Mouse (Mus musculus): Measurements from ENCODE around the gene Slc35g3. TPM values are rescaled to one million over a fixed set of nuclear protein-coding genes. Genes with fewer than 3 reads are reported as not detected.
A peak's percentile ranks its signal among the peaks of the same experiment; 100 is the strongest.

Gene Slc35g3
- not detected in 2 replicates for total RNA-seq (2015)
- total RNA-seq (2017), result not detected in 2 replicates

DNA sequence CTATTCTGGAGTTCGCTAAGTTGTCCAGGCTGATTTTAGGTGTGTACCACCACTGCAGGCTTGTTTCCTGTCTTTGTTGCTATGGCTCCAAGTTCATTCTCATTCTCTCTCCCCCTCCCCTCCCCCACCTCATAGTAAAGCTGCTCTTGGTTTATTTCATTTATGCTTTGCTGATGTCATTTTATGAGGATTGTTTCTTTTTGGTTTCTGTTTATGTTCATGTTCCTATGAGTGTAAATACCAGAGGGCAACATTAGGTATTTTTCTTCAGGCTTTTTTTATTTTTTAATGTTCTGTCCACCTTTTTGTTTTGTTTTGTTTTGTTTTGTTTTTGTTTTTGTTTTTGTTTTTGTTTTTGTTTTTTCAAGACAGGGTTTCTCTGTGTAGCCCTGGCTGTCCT, at the start of gene Slc35g3:
Gene Slc35g3, minus strand, starts transcription at position 101 of the 400 bp plus-strand sequence.
- no peak for ATAC-seq (replicated peaks; ENCODE audit: poor library complexity)

DNA sequence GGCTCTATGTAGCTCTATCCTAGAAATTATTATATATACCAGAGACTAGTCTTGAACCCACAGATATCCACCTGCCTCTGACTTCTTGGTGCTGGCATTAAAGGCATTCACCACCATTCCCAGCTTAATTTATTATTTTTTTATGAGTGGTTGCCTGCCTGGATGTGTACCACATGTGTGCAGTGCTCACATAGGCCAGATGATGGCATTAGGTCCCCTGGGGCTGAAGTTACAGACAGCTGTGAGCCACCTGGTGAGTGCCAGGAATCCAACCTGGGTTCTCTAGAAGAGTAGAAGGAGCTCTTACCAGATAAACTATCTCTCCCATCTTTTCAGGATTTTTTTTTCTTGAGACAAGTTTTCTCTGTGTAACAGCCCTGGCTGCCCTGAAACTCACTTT, 48.5 kb upstream of the Slc35g3 start:
- no peak for ATAC-seq (replicated peaks; ENCODE audit: poor library complexity)

DNA sequence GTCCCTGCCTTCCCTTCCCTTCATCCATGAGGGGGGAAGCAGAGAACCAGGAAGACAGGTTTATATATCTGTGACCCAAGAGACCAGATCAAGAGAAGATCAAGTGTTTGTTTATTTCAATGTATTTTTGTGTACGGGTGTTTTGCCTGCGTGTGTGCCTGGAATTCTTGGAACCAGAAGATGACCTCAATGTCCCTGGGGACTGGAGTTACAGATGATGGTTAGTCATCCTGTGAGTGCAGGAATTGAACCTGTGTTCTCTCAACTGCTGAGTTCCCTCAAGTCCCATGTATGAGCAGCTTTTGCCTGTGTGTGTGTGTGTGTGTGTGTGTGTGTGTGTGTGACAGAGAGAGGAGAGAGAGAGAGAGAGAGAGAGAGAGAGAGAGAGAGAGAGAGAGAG, 45.9 kb upstream of the Slc35g3 start:
- ATAC-seq (replicated peaks; ENCODE audit: poor library complexity), result no peak

DNA sequence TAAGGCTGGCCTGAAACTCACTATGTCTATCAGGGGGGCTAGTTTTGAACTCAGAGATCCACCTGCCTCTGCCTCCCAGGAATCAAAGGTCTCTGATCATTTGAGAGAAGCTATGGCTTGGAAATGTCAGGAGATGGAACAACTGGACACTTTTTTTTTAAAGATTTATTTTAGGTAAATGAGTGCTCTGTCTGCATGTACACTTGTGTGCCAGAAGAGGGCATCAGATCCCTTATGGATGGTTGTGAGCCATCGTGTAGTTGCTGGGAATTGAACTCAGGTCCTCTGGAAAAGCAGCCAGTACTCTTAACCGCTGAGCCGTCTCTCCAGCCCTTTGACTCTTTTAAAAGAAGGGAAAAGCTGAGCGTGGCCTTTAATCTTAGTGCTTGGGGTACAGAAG, 44.6 kb upstream of the Slc35g3 start:
- no peak for ATAC-seq (replicated peaks; ENCODE audit: poor library complexity)

DNA sequence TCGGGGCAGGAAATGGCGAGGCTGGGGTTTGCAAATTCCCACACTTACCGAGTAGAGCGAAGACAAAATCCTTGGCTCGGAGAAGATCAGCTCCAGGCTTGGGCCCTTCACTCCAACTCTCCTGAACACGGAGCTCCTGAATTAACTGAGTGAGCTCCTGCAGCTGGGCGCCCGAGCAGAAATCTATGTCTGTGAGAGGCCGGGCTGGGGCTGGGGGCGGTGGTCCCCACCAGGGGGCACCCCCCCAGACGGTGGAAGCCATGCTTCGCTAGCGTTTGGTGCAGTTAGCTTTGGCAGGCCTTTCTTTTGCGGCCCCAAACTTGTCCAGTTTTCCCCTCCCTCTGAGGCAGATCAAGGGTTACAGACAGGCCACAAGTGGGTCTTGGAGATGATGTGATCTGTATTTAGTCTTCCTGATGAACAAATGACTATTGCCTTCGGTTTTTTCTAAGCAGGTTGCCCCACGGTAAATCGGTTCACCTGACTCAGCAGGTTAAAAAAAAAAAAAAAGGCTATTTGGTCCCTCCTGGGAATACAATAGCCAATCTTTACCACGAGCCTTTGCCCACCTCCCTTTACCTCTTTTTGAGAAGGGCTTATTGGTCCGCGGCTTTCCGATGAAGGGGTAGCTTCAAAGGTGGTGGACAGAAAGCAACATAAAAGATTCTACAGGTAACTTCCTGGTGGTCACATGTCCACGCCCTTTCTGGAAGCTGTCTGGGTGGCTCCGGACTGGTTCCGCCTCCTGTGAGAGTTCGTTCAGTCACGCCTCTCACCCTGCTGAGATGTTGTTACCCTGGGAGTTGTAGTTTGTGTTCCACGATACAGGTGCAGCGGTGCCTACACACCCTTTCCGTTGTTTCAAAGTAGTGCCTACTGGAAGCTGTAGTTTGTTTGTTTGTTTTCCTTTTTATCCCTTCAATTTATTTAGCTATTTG, 43.5 kb upstream of the Slc35g3 start, which contains the start of gene Tmem102:
Gene Tmem102, minus strand, starts transcription at position 653 of the 938 bp plus-strand sequence.
- no peak for ATAC-seq (replicated peaks; ENCODE audit: poor library complexity)

DNA sequence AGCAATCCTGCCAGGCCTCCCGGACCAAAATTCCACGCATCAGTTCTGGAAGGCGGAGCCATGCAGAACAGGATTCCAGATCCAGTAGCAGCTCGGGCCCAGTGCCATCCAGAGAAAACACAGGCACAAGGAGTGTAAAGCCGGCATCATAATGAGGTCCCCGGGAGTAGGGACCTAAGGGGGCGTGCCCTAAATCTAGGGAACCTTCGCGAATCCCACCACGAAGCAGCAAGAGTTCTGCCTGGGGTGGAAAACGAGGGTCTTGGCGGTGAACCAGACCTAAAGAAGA, 42.8 kb upstream of the Slc35g3 start:
- no peak for ATAC-seq (replicated peaks; ENCODE audit: poor library complexity)

DNA sequence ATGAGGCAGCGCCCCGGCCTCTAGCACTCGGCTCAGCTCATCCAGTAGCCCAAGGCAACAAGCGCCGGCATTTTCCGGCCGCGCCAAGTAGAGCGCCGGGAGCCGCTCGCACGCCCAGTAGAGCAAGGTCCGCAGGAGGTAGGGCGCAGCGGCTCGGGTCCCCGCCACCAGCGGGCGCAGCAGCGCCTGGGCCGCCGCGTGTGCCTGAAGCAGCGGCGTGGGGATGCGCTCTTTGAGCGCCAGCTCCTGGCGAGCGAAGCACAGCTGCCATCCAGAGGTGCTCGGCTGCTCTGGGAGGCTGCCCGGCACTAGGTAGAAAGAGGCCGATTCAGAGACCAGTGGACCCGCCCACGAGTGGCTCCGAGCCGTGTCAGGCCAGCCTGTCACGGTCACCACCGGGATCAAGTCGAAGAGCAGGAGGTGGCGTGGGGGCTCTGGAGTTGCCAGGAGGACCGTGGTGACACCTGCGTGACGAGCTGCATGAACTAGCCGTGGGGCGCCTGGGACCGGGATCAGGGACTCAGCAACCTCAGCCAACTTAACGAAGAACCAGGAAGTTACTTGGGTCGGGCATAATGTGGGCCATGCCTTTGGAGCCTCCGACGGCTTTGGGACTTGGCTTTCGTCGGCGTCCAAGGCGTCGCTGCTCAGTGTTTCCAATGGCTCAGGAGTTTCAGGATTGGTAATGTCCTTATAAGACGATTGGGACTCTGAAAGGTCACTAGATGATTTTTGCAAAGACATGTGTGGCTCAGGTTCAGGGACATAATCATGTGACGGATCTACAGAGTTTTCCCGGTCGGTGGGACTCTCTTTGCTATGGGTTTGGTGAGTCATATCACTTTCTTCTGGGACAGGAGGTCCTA, 42.3 kb upstream of the Slc35g3 start:
- peak; percentile 79 for ATAC-seq (replicated peaks; ENCODE audit: poor library complexity)

DNA sequence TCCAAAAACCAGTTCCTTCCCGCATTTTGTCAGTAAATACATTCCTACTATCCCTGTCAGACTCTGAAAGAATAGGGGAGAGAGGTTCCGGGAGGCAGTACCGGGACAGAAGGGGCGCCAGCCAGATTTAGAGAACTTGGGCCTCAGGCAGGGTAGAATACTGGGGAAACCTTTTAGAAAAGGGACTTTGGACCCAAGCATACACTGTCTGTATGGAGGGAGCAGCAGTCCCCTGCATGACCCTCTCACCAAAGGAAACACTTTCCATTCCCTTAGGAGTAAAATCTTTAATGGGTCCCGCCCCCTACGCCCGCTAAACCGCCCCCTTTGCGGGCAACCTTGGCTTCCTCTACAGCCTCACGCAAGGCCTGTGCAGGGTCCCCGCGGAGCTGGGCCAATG, 41.6 kb upstream of the Slc35g3 start:
- no peak for ATAC-seq (replicated peaks; ENCODE audit: poor library complexity)

DNA sequence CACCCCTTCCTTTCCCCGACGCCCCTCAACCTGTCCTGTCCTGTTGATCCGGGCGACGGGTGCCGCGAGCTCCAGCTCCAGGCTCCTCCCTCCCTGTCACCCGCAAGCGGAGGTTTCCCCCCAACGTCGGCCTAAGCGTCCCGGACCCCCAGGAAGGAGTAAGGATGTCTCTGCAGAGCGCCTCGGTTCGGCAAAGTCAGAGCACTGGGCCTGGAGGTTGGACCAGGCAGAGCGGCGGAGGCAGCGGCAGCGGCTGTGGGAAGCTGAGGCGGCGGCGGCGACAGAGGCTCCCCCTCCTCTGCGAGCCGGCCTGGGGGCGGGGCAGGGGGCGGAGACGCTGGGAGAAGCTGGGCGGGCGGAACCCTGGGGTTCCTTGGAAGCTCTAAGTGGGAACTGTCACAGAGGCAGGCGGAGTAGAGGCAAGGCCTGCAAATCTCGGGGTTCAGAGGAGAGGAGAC, 40.9 kb upstream of the Slc35g3 start:
- ATAC-seq (replicated peaks; ENCODE audit: poor library complexity), result peak; percentile 56

DNA sequence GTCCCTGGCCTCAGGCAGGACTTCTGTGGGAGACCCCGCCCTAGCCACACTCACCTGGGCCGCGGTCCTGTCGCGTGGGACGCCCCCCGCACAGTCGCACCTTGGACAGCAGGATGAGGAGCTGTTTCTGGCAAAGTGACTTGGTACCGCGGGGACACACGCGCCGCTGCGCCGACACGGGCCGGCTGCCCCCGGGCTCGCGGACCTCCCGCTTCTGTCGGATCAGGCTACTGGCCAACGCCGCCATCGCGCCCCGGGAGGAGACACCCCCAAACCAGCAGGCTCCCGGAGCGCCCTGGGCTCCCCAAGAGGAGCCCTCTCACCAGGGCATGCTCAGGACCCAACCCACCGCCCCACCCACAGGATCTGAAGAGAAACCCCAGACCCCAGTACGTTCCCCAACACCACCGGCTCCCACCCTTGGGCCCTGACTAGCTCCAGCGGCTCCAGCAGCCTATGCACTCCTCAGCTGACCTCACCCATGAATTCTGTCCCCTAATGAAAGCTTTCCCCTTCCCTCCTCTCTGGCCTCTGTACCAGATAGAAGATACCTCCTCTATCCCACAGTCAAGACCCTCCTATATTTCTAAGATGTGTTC, 39.7 kb upstream of the Slc35g3 start, which contains the start of gene Fgf11:
Gene Fgf11, minus strand, starts transcription at position 479 of the 599 bp plus-strand sequence.
- no peak for ATAC-seq (replicated peaks; ENCODE audit: poor library complexity)

DNA sequence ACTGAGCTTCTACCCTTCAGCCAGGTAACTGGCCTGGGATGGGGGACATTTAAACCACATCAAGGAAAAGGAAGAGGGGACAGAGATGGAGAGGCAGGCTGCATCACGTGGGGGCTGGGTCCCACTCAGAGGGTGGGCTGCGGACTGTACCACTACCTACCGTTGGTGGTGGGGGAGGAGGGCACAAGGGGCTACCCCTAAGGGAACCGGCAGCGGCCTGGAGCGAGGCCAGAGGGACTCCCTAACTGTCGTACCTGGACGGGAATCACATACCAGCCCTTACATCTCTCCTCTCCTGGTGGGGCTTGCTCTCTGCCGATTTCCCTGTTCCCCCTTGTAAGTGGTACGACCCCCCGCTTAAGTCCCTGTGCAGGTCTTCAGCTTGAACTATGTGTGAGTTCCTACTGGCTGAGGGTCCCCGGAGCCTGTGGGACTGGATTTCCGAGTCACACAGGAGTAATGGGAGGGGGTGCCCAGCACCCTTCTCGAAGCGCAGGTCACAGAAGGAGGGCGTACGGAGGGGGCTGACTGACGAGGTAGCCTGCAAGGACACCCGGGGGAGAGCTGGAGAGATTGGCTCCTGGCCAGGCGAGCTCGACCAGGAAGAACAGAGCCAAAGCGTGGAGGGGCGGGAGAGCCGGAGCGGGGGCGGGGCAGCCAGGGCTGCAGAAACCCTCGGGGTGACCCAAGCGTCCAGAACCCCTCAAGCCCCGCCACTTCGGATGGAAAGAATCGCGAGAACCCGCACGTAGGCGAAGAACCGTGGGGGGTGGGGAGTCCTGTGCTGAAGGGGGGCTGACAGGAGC, 38.8 kb upstream of the Slc35g3 start:
- ATAC-seq (replicated peaks; ENCODE audit: poor library complexity), result no peak

DNA sequence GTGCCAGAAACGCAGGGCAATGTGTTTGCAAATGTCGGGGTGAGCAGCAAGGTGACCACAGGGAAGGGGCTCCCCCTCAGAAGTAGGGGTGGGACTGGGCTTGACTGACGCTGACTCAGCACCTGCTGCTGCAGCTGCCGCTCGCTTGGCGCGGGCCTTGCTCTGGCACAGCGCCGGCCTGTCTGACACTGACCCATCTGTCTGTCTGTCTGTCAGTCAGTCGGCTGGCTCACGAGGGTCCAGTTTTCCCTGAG, 38.3 kb upstream of the Slc35g3 start:
- ATAC-seq (replicated peaks; ENCODE audit: poor library complexity), result no peak

DNA sequence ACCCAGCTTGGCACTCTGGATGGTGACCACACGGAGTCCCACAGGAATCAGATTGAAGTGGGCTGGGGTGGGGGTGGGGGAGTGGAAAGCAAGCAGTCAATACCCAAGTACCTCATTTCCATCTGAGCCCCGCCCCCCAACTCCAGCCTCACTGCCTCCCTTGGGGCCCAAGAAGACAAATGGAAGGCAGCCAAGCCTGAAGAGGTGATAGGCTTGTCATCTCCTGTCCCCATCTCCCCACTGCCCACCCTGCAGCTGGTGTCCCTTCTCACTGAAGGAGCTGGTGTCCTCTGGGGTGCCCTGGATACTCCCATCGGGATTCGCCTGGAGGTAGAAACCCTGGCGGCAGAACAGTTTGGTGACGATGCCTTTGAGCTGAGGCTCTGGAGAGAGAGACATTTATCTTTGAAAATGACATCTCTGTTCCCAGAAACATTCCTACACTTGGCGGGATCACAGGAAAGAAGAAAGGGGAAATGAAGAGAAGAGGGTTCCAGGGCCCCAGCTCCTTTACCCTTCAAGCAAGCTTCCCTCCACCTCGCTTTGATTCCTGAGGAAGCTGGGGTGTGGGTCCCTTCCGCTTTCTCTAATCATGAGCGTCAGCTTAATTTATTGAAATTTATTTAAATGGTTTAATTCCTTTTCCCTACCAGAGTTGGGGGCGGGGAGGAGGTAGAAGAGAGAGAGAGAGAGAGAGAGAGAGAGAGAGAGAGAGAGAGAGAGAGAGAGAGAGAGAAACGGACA, 37.8 kb upstream of the Slc35g3 start:
- ATAC-seq (replicated peaks; ENCODE audit: poor library complexity), result no peak

DNA sequence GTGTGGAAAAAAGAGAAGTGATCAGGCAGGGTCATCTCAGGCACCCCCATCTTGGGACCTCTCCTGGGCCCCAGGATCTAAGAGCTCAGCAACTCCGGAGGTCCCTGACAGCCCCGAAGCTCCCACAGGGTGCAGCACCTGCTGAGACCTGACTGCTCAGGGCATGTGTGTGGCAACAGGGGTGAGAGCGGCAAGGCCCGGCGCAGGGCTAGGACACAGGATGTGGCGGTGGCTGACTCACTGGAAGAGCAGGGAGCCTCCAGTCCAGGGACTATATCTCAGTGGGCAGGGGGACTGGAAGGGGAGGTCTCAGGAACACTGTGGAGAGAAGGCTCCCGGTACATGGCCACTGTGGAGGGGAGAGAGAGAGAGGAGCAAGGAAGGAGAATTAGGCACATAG, 36.2 kb upstream of the Slc35g3 start:
- no peak for ATAC-seq (replicated peaks; ENCODE audit: poor library complexity)

DNA sequence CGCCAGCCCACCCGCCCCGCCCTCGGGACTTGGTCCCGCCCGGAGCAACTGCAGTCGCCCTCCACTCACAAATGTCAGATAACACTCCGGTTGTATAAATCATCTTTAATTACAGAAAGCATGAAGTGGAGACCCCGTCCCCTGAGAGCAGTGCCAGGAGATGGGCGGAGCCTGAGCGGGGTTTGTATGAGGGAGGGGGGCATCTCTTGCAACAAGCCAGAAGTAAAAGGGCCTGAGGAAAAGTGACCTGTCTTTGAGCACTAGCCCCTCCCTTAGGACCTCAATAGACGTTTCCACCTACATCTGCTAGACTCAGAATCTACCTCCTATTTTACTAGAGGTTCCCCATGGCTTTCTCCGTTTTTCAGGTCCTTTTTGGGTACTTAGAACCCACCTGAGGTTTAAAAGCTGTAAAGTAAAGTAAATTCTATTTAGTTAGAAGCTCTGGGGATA, 34.2 kb upstream of the Slc35g3 start:
- ATAC-seq (replicated peaks; ENCODE audit: poor library complexity), result no peak

DNA sequence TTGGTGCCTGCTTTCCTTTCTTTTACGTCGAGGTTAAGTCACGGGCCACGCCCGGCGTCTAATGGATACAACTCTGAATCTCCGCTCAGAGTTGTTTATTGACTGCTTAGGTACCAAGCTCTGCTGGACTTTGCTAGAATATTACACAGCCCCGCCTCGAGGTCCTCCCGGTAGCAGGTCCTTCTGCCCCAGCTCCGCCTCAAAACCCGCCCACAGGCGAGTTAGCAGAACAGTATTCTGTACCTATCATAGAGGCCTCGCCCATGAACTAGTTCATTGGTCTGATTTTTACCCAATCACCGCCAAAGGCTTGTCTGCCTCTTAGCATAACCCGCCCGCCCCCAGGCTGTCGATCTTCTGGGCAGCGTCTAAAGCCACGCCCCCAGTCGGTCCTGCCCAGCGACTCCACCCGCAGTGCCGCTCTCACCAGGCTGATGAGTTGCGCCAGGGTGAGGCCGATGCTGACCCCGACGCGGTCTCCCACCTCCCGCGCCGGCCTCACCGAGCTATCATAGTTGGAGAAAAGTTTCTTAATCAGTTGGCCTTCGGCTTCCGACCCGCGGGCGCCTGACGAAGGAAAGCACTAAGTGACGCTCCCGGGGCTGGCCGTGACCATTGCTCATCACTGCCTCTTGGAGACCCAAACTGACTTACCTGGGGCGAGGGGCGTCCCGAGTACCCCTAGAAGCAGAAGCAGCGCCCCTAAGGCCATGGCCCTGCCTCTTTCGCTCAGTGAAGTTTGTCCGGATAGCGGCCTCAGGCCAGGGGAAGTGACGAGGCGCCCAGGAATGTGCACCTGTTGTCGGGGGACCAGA, 33.6 kb upstream of the Slc35g3 start, which contains the start of gene Chrnb1:
Gene Chrnb1, minus strand, starts transcription at position 776 of the 815 bp plus-strand sequence.
- ATAC-seq (replicated peaks; ENCODE audit: poor library complexity), result peak; percentile 97

DNA sequence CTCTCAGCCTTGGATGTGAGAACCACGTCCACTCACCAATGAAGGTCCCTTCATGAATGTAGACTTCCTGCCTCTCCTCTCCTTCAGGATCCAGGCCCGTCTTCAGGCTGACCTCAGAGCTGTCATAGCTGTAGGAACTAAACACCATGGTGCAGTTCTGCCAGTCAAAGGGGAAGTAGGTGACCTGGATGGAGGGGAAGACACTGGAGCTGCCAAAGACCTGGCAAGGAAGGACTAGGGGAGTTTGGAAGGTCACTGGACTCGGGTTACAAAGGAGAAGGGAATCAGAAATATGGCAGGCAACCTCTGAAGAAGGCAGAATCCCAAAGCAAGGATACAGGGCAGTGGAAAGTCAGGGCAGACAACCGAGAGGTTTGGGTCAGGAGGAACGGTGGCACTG, 31.7 kb upstream of the Slc35g3 start:
- no peak for ATAC-seq (replicated peaks; ENCODE audit: poor library complexity)

DNA sequence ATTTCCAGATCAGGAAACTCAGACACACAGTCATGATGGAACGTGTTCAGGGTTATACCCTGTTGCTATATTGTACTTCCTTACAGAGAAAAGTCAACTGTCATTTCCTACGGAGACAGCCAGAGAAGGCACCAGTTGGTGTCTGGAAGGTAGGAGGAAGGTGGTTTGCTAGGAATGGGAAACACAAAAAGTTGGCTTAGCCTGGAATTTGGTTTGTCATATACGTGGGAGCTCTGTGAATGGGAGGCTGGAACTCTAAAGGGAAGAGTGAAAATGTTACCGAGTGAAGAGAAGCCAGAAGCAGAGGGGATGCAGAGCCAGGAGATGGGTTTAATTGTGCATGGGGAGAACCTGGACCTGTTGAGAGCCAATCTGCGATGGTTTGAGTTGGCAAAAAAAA, 29.7 kb upstream of the Slc35g3 start:
- ATAC-seq (replicated peaks; ENCODE audit: poor library complexity), result no peak

DNA sequence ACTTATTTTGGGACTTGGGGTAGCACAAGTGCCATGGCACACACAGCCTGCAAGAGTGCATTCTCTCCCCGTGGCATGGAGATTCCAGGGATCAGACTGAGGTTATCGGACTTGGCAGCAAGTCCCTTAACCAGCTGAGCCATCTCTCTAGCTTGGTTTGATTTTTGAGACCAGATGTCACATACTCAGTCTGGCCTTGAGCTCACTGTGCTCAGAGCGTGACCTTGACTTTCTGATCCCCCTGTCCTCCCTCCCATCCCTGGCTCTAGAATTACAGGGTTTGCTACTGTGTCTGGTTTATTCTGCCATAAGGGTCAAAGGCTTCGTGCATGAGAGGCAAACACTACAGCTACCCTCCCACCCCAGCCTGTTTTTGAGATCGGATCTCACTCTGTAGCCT, 27.7 kb upstream of the Slc35g3 start:
- ATAC-seq (replicated peaks; ENCODE audit: poor library complexity), result no peak

Measured in megakaryocyte progenitor cell, adult 5-6 weeks (primary cell).